Mouse (Mus musculus) midbrain, embryonic 15.5 days (tissue): ENCODE measurements at regions not wholly inside any gene's neighbourhood (a gene's known extent, or its start where the extent isn't known, plus 50 kb on each side); places are given as distances from the start of the nearest gene placed in this dataset.
A peak's percentile ranks its signal among the peaks of the same experiment; 100 is the strongest.

ENCODE experiments used
- ATAC-seq: fragments of 200-750 bp; cut with Nextera tagmentation; replicated peaks from 2 replicates; pipeline ENCODE4 v1.8.0; 2017; ENCODE audit warnings: moderate TSS enrichment
- H3K27ac ChIP-seq: fragments of 300-500 bp; sonication (generic); 2 replicates; pipeline ENCODE4 v1.5.1; 2015; ENCODE audit warnings: mild to moderate bottlenecking, inconsistent platforms
- H3K27me3 ChIP-seq: fragments of 300-500 bp; sonication (generic); replicated peaks from 2 replicates; pipeline ENCODE4 v1.6.1; 2015; ENCODE audit warnings: inconsistent platforms
- H3K36me3 ChIP-seq: fragments of 300-500 bp; sonication (generic); replicated peaks from 2 replicates; pipeline ENCODE4 v1.6.1; 2015; ENCODE audit warnings: inconsistent platforms
- H3K4me1 ChIP-seq: fragments of 300-500 bp; sonication (generic); 2 replicates; pipeline ENCODE4 v1.6.1; 2015; ENCODE audit warnings: inconsistent platforms
- H3K4me2 ChIP-seq: fragments of 300-500 bp; sonication (generic); 2 replicates; pipeline ENCODE4 v1.6.1; 2015; ENCODE audit warnings: inconsistent platforms, mild to moderate bottlenecking, moderate library complexity
- H3K4me3 ChIP-seq: fragments of 300-500 bp; sonication (generic); 2 replicates; pipeline ENCODE4 v1.5.1; 2015; ENCODE audit warnings: mild to moderate bottlenecking, inconsistent platforms
- H3K9ac ChIP-seq: fragments of 300-500 bp; sonication (generic); 2 replicates; pipeline ENCODE4 v1.6.1; 2015; ENCODE audit warnings: mild to moderate bottlenecking, inconsistent platforms
- H3K9me3 ChIP-seq: fragments of 300-500 bp; sonication (generic); 2 replicates; pipeline ENCODE4 v1.6.1; 2016; ENCODE audit warnings: inconsistent platforms
- WGBS: fragments of 180-500 bp; shearing (Covaris S2); methylation state at CpG from one replicate; pipeline ENCODE4 v1.1.7; 2015; ENCODE audit warnings: mixed read lengths; 5-methylcytosine and 5-hydroxymethylcytosine counted together

GRCm38 (mm10) chr11:84592715-84593339 lies 67.5 kb upstream of the Lhx1 start:
- Histone ChIP-seq H3K4me2 (no peak overlapping the region), H3K9me3 (no peaks in the 10 kb centered on the region), H3K36me3 (no peaks in the 10 kb centered on the region), H3K9ac (no peak overlapping the region), H3K4me3 (no peak overlapping the region), H3K4me1 (no peaks in the 10 kb centered on the region), H3K27me3 (no peaks in the 10 kb centered on the region), H3K27ac (no peak overlapping the region)
- 27% methylated on average over 6 of the region's 6 CpGs for WGBS
- ATAC-seq = no peak

- 26% methylated on average over 14 of the region's 14 CpGs for WGBS
- no peak overlapping the region for H3K9ac ChIP-seq
- no peak for ATAC-seq
Measured at GRCm38 (mm10) chr11:84587107-84587506, 61.8 kb upstream of the Lhx1 start.

GRCm38 (mm10) chr11:84585626-84586025 lies 60.3 kb upstream of the Lhx1 start:
- Histone ChIP-seq H3K4me1 (peaks cover 16% of the 10 kb centered on the region), H3K4me3 (no peak overlapping the region), H3K27me3 (no peaks in the 10 kb centered on the region), H3K36me3 (no peaks in the 10 kb centered on the region), H3K9ac (no peak overlapping the region), H3K9me3 (no peaks in the 10 kb centered on the region), H3K27ac (no peak overlapping the region), H3K4me2 (no peak overlapping the region)
- no peak for ATAC-seq
- 12% methylated on average over 3 of the region's 3 CpGs for WGBS

More at GRCm38 (mm10) chr11:84587107-84587506, 61.8 kb upstream of the Lhx1 start:
- Histone ChIP-seq H3K36me3 (no peaks in the 10 kb centered on the region), H3K9me3 (no peaks in the 10 kb centered on the region), H3K4me2 (no peak overlapping the region), H3K4me3 (no peak overlapping the region), H3K4me1 (peaks cover 13% of the 10 kb centered on the region), H3K27me3 (no peaks in the 10 kb centered on the region), H3K27ac (peak overlapping the region; percentile 36; the same call in 1 of the 2 replicates)

- Histone ChIP-seq H3K36me3 (no peaks in the 10 kb centered on the region), H3K9ac (no peak overlapping the region), H3K4me2 (no peak overlapping the region), H3K27ac (peak overlapping the region; percentile 49), H3K4me1 (peaks cover 28% of the 10 kb centered on the region), H3K9me3 (no peaks in the 10 kb centered on the region), H3K4me3 (no peak overlapping the region), H3K27me3 (no peaks in the 10 kb centered on the region; the same call in 1 of the 2 replicates)
- WGBS = 23% methylated on average over 17 of the region's 17 CpGs
- 0 out of 2 replicates have a peak, but pooled peaks have one; percentile 39 for ATAC-seq
Measured at GRCm38 (mm10) chr11:84578805-84579541, 53.6 kb upstream of the Lhx1 start.
